Mouse (Mus musculus): Measurements from ENCODE around the gene Rab3b.

- no peak for TF ChIP-seq CTCF (IDR thresholded peaks at IDR 0.05)
- TF ChIP-seq EP300 (IDR thresholded peaks at IDR 0.05) = no peak
These were observed 62.0 kb downstream of the Rab3b start for GRCm38 (mm10) chr4:108940681-108941473.
